Mouse (Mus musculus): Measurements from ENCODE around the gene Mpi. TPM values are rescaled to one million over a fixed set of nuclear protein-coding genes. Genes with fewer than 3 reads are reported as not detected.

Mpi gene
- polyA plus RNA-seq (2014; fragmentation: Nextera tagmentation; extraction: Ambion mirVana), result 35.1 and 38.1 TPM in 2 replicates

DNA sequence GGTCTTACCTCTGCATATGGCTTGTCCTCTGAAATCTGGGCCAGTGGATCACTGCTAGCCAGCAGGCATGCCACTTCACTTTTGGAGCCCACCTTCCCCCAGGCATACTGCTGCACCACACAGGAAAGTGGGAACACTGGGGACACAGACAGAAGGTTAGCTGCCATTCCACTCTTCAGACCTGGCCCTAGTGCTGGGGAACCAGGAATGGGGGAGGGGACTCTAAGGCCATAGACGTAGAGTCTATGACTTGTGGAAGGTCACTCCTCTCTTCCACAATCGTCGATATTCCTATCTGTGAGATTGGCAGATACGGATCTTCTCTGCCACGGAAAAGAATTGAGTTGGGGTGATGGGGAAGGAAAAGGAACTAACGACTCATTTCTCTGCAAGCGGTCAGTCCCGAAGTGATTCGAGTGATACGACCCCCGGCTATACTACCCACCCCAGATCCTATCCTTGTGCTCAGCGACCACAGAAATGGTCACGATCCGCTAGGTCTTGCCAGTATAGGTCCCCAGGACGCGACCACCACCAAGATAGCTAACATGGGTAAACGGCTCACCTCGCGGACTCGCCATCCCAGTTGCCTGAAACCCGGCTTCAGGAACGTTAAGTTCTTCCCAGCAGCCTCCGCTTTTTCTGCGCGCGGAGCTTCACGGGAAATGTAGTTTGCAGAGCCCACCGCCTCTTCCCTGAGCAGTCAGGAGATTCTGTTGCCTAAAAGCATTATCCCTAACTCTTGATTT is at the start of gene Mpi:
Mpi (minus strand) TSS at position 625 of the 749 bp plus-strand sequence.
- H3K9ac ChIP-seq, result peak within 1 kb of the TSS; percentile 68
- no peak for TF ChIP-seq CTCF (IDR thresholded peaks at IDR 0.05; ENCODE audit: low read depth)
- peaks cover 6% of the 10 kb centered on the region; the same call in 1 of the 2 replicates for H3K4me1 ChIP-seq (ENCODE audit: insufficient read depth)
- WGBS, result 1% methylated on average over 28 of the region's 28 CpGs
- ATAC-seq (ENCODE audit: insufficient read depth) (peak; percentile 64; the same call in 1 of the 2 replicates), DNase-seq (peak; percentile 87)
- H3K9me3 ChIP-seq (ENCODE audit: low read depth, low read length), result no peaks in the 10 kb centered on the region
- no peak within 1 kb of the TSS for H3K27ac ChIP-seq (ENCODE audit: low read depth)
- no peaks in the 10 kb centered on the region for H3K27me3 ChIP-seq (ENCODE audit: insufficient read depth, low read length)
- peak within 1 kb of the TSS; percentile 77 for H3K4me2 ChIP-seq
- H3K36me3 ChIP-seq (ENCODE audit: insufficient read depth), result peaks cover 34% of the 10 kb centered on the region
- H3K4me3 ChIP-seq (ENCODE audit: low read depth, low read length), result peak within 1 kb of the TSS; percentile 70

DNA sequence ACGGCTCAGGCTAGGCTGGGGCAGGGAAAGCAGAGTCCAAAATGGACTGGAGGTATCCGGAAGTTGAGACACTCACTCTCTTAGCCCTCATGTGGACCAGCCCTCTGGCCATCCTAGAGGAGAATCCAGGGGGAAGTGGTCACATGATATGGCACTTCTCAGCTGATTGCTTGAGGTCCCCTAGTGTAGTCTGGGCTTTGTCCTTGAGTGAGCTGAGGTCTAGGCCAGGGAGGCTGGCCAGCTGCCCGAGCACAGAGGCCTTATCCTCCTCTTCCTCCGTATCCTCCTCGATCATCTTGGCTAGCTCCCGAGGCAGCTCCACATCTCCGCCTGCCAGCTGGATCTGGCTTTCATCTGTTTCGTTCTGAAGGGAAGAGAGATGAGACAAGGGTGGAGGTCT is 49.5 kb upstream of the Mpi start:
- H3K4me1 ChIP-seq (ENCODE audit: insufficient read depth), result no peaks in the 10 kb centered on the region
- no peak overlapping the region for H3K27ac ChIP-seq (ENCODE audit: low read depth)
- DNase-seq (no peak), ATAC-seq (ENCODE audit: insufficient read depth) (no peak)
- H3K4me2 ChIP-seq, result no peak overlapping the region
- H3K36me3 ChIP-seq (ENCODE audit: insufficient read depth), result no peaks in the 10 kb centered on the region
- 42% methylated on average over 8 of the region's 8 CpGs for WGBS
- H3K27me3 ChIP-seq (ENCODE audit: insufficient read depth, low read length), result peaks cover 4% of the 10 kb centered on the region; the same call in 1 of the 2 replicates
- H3K9ac ChIP-seq, result no peak overlapping the region
- no peak for TF ChIP-seq CTCF (IDR thresholded peaks at IDR 0.05; ENCODE audit: low read depth)
- H3K4me3 ChIP-seq (ENCODE audit: low read depth, low read length), result no peak overlapping the region
- H3K9me3 ChIP-seq (ENCODE audit: low read depth, low read length), result no peaks in the 10 kb centered on the region

DNA sequence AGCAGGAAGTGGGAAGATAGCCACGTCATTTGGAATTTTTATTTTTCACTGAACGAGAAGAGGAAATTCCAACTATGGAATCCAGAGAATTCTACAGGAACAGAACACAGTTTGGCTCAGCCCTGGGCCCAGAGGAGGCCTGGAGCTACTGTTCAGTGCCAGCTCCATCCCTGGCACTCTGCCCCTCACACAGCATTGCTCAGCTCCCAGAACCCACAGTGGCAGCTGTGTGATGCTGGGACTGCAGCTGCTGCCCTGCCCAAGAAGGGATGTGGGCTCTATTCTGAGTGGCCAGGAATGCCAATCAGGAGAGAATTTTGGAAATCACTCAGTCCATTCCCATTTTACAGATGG is 48.8 kb upstream of the Mpi start:
- WGBS, result 20% methylated on average over 2 of the region's 2 CpGs

DNA sequence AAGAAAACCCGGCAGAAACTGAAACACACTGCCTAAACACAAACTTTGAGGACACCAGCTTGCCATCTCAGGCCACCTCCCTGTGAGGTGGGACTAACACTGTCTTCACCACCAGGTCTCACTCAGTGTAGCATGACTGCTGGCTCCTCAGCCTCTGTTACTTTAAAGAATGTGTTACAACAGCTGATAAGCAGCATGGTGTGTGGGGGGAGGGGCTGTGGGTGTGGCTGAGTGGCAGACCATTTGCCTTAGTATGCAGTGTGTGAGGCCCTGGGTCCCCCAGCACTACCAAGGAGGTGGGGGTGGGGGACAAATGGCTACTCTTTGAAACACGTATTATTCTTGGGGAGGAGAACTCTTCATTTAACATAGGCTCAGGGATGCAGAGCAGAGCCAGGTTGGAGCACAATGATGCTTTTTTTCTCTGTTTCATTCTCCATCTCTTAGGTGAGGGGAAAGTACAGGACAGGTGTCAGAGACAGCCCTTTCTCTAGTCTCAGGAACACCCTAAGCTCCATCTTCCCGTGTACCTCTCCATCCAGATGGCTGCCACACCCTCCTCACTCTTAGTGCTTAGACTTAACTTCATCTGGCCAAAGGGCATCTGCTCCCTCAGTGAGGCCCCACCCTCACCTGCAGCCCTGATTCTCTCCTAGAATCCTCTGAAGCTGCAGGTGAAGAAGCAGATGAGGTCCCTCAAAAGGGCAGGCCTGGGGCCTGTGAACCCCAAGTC is 48.2 kb upstream of the Mpi start:
- Histone ChIP-seq H3K9me3 (ENCODE audit: low read depth, low read length) (no peaks in the 10 kb centered on the region), H3K9ac (no peak overlapping the region), H3K27me3 (ENCODE audit: insufficient read depth, low read length) (no peaks in the 10 kb centered on the region), H3K4me2 (no peak overlapping the region), H3K27ac (ENCODE audit: low read depth) (no peak overlapping the region), H3K4me1 (ENCODE audit: insufficient read depth) (no peaks in the 10 kb centered on the region), H3K4me3 (ENCODE audit: low read depth, low read length) (no peak overlapping the region), H3K36me3 (ENCODE audit: insufficient read depth) (no peaks in the 10 kb centered on the region)
- ATAC-seq (ENCODE audit: insufficient read depth), result no peak
- DNase-seq, result peak; percentile 39
- TF ChIP-seq CTCF (IDR thresholded peaks at IDR 0.05; ENCODE audit: low read depth), result no peak
- 4% methylated on average over 3 of the region's 3 CpGs for WGBS

More for the DNA sequence above, 48.8 kb upstream of the Mpi start:
- ATAC-seq (ENCODE audit: insufficient read depth), result no peak
- Histone ChIP-seq H3K27me3 (ENCODE audit: insufficient read depth, low read length) (peaks cover 4% of the 10 kb centered on the region; the same call in 1 of the 2 replicates), H3K4me2 (no peak overlapping the region), H3K4me3 (ENCODE audit: low read depth, low read length) (no peak overlapping the region), H3K36me3 (ENCODE audit: insufficient read depth) (no peaks in the 10 kb centered on the region), H3K27ac (ENCODE audit: low read depth) (no peak overlapping the region), H3K9me3 (ENCODE audit: low read depth, low read length) (no peaks in the 10 kb centered on the region), H3K9ac (no peak overlapping the region), H3K4me1 (ENCODE audit: insufficient read depth) (no peaks in the 10 kb centered on the region)
- no peak for TF ChIP-seq CTCF (IDR thresholded peaks at IDR 0.05; ENCODE audit: low read depth)
- DNase-seq, result no peak

DNA sequence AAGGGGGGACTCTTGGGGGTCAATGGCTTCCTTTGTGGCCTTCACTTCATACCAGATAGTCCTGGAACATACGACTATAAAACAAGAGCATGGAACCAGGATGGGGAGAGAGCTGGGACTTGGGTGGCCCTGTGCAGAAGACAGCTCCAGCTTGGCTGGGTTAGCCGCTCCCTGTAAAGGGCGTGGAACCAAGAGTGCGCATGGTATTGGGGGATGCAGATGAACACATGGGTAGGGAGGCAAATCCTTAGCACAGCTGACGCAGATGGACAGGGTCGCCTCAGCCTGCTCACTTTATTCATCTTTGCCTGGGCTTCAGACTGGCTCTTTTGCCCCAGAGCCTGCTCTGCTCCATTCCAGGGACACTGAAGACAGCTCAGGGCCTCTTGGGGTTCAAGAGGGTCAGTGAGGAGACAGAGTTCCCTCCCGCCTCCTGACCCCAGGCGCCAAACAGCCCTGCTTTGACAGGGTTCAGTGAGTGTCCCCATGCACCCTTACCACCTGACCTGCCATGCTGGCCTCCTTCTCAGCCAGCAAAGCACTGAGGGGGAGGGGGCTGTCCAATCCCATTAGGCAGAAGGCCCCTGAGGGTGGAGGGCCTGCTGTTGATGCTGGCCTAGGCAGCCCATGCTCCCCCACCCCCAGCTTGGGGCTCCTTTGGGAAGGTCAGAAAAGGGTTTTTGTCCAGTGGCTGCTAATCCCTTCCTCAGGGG is 46.4 kb upstream of the Mpi start:
- ATAC-seq (ENCODE audit: insufficient read depth) (no peak), DNase-seq (no peak)
- no peak overlapping the region for H3K4me3 ChIP-seq (ENCODE audit: low read depth, low read length)
- H3K27ac ChIP-seq (ENCODE audit: low read depth), result no peak overlapping the region
- H3K4me1 ChIP-seq (ENCODE audit: insufficient read depth), result no peaks in the 10 kb centered on the region
- no peaks in the 10 kb centered on the region for H3K9me3 ChIP-seq (ENCODE audit: low read depth, low read length)
- no peak for TF ChIP-seq CTCF (IDR thresholded peaks at IDR 0.05; ENCODE audit: low read depth)
- WGBS, result 51% methylated on average over 8 of the region's 8 CpGs
- H3K4me2 ChIP-seq, result no peak overlapping the region
- no peak overlapping the region for H3K9ac ChIP-seq
- H3K36me3 ChIP-seq (ENCODE audit: insufficient read depth), result peaks cover 10% of the 10 kb centered on the region
- no peaks in the 10 kb centered on the region for H3K27me3 ChIP-seq (ENCODE audit: insufficient read depth, low read length)

DNA sequence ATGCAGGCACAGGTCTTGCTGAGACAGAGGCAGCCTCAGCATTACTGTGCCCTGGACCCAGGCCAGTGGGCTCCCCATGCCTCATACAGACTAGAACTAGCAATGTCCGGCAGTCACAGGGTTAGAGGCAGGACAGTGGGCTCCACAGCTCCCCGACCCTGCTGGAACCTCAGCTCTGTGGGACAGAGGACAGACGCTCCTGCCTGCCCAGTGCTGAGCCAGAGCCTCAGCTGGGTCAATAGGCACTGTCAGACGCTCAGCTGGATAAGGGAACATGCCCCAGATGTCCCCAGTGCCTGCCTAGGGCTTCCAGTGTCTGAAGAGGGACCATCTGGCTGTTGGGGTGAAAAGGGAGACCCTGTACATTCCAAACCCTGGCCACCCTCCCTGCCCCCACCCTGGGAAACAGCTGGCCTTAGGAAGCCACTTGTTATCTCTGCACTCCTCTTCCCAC is 45.4 kb upstream of the Mpi start:
- Histone ChIP-seq H3K9me3 (ENCODE audit: low read depth, low read length) (no peaks in the 10 kb centered on the region), H3K4me2 (no peak overlapping the region), H3K27ac (ENCODE audit: low read depth) (no peak overlapping the region), H3K36me3 (ENCODE audit: insufficient read depth) (peaks cover 20% of the 10 kb centered on the region), H3K9ac (no peak overlapping the region), H3K4me3 (ENCODE audit: low read depth, low read length) (no peak overlapping the region), H3K27me3 (ENCODE audit: insufficient read depth, low read length) (no peaks in the 10 kb centered on the region), H3K4me1 (ENCODE audit: insufficient read depth) (no peaks in the 10 kb centered on the region)
- 14% methylated on average over 4 of the region's 4 CpGs for WGBS
- ATAC-seq (ENCODE audit: insufficient read depth) (no peak; the same call in 1 of the 2 replicates), DNase-seq (no peak)
- TF ChIP-seq CTCF (IDR thresholded peaks at IDR 0.05; ENCODE audit: low read depth), result no peak

All from lung, embryonic 14.5 days (tissue).